Mouse (Mus musculus): ENCODE measurements around the gene Hexim1. TPM values are rescaled to one million over a fixed set of nuclear protein-coding genes. Genes with fewer than 3 reads are reported as not detected.

The Hexim1 gene
- 1.7 and 2.3 TPM in 2 replicates for polyA plus RNA-seq (2016; fragmentation: Nextera tagmentation; extraction: Ambion mirVana)

GRCm38 (mm10) chr11:103116008-103116818, at the start of gene Hexim1:
TSS of gene Hexim1 (plus strand) at chr11:103116231.
- H3K4me3 ChIP-seq: peak within 1 kb of the TSS; percentile 61
- H3K9me3 ChIP-seq: no peaks in the 10 kb centered on the region
- under 1% methylated on average over 53 of the region's 53 CpGs for WGBS
- peaks cover 57% of the 10 kb centered on the region for H3K4me1 ChIP-seq (replicated peaks)
- H3K27me3 ChIP-seq (ENCODE audit: insufficient read depth, poor library complexity, severe bottlenecking): peaks cover 29% of the 10 kb centered on the region
- no peaks in the 10 kb centered on the region for H3K36me3 ChIP-seq
- peak within 1 kb of the TSS; percentile 95 for H3K27ac ChIP-seq
- DNase-seq (ENCODE audit: low spot score): peak; percentile 100

GRCm38 (mm10) chr11:103067051-103067361, 49.0 kb upstream of the Hexim1 start:
- DNase-seq (ENCODE audit: low spot score): no peak
- H3K9me3 ChIP-seq: no peaks in the 10 kb centered on the region
- H3K27ac ChIP-seq: no peak overlapping the region
- 93% methylated on average over 6 of the region's 6 CpGs for WGBS
- no peaks in the 10 kb centered on the region for H3K27me3 ChIP-seq (ENCODE audit: insufficient read depth, poor library complexity, severe bottlenecking)
- no peaks in the 10 kb centered on the region for H3K4me1 ChIP-seq (replicated peaks)
- H3K36me3 ChIP-seq: peaks cover 92% of the 10 kb centered on the region
- H3K4me3 ChIP-seq: no peak overlapping the region

- H3K4me3 ChIP-seq: no peak overlapping the region
- H3K27me3 ChIP-seq (ENCODE audit: insufficient read depth, poor library complexity, severe bottlenecking): no peaks in the 10 kb centered on the region
- no peak overlapping the region for H3K27ac ChIP-seq
- no peaks in the 10 kb centered on the region for H3K9me3 ChIP-seq
- WGBS: 78% methylated on average over 8 of the region's 8 CpGs
- no peak for DNase-seq (ENCODE audit: low spot score)
- no peaks in the 10 kb centered on the region for H3K4me1 ChIP-seq (replicated peaks)
- peaks cover 88% of the 10 kb centered on the region for H3K36me3 ChIP-seq
These were observed 48.5 kb upstream of the Hexim1 start for GRCm38 (mm10) chr11:103067457-103068001.

- Histone ChIP-seq H3K9me3 (no peaks in the 10 kb centered on the region), H3K36me3 (peaks cover 82% of the 10 kb centered on the region), H3K4me1 (replicated peaks) (no peaks in the 10 kb centered on the region), H3K4me3 (no peak overlapping the region), H3K27ac (no peak overlapping the region), H3K27me3 (ENCODE audit: insufficient read depth, poor library complexity, severe bottlenecking) (no peaks in the 10 kb centered on the region)
- 95% methylated on average over 4 of the region's 4 CpGs for WGBS
- no peak for DNase-seq (ENCODE audit: low spot score)
These were observed 47.8 kb upstream of the Hexim1 start for GRCm38 (mm10) chr11:103068272-103068671.

GRCm38 (mm10) chr11:103068884-103069283, 47.1 kb upstream of the Hexim1 start:
- H3K27me3 ChIP-seq (ENCODE audit: insufficient read depth, poor library complexity, severe bottlenecking): no peaks in the 10 kb centered on the region
- H3K9me3 ChIP-seq: no peaks in the 10 kb centered on the region
- WGBS: 97% methylated on average over 11 of the region's 11 CpGs
- no peak overlapping the region for H3K4me3 ChIP-seq
- H3K36me3 ChIP-seq: peaks cover 76% of the 10 kb centered on the region
- no peak overlapping the region for H3K27ac ChIP-seq
- no peak for DNase-seq (ENCODE audit: low spot score)
- H3K4me1 ChIP-seq (replicated peaks): peaks cover 2% of the 10 kb centered on the region

GRCm38 (mm10) chr11:103069731-103070130, 46.3 kb upstream of the Hexim1 start:
- DNase-seq (ENCODE audit: low spot score): no peak
- Histone ChIP-seq H3K27me3 (ENCODE audit: insufficient read depth, poor library complexity, severe bottlenecking) (no peaks in the 10 kb centered on the region), H3K4me3 (no peak overlapping the region), H3K36me3 (peaks cover 67% of the 10 kb centered on the region), H3K4me1 (replicated peaks) (peaks cover 10% of the 10 kb centered on the region), H3K9me3 (no peaks in the 10 kb centered on the region), H3K27ac (no peak overlapping the region)
- 89% methylated on average over 2 of the region's 2 CpGs for WGBS

GRCm38 (mm10) chr11:103070322-103070880, 45.6 kb upstream of the Hexim1 start:
- no peak overlapping the region for H3K27ac ChIP-seq
- no peak for DNase-seq (ENCODE audit: low spot score)
- peaks cover 61% of the 10 kb centered on the region for H3K36me3 ChIP-seq
- peaks cover 13% of the 10 kb centered on the region for H3K4me1 ChIP-seq (replicated peaks)
- H3K9me3 ChIP-seq: no peaks in the 10 kb centered on the region
- no peak overlapping the region for H3K4me3 ChIP-seq
- no peaks in the 10 kb centered on the region for H3K27me3 ChIP-seq (ENCODE audit: insufficient read depth, poor library complexity, severe bottlenecking)
- 91% methylated on average over 10 of the region's 10 CpGs for WGBS

- Histone ChIP-seq H3K36me3 (peaks cover 29% of the 10 kb centered on the region), H3K27me3 (ENCODE audit: insufficient read depth, poor library complexity, severe bottlenecking) (peaks cover 8% of the 10 kb centered on the region), H3K9me3 (no peaks in the 10 kb centered on the region), H3K4me1 (replicated peaks) (peaks cover 13% of the 10 kb centered on the region), H3K27ac (no peak overlapping the region), H3K4me3 (no peak overlapping the region)
- no peak for DNase-seq (ENCODE audit: low spot score)
- WGBS: 90% methylated on average over 7 of the region's 7 CpGs
These were observed 42.4 kb upstream of the Hexim1 start for GRCm38 (mm10) chr11:103073671-103074070.

- Histone ChIP-seq H3K9me3 (no peaks in the 10 kb centered on the region), H3K27ac (no peak overlapping the region), H3K4me3 (no peak overlapping the region), H3K36me3 (peaks cover 24% of the 10 kb centered on the region), H3K4me1 (replicated peaks) (peaks cover 13% of the 10 kb centered on the region), H3K27me3 (ENCODE audit: insufficient read depth, poor library complexity, severe bottlenecking) (peaks cover 13% of the 10 kb centered on the region)
- DNase-seq (ENCODE audit: low spot score): no peak
- WGBS: 55% methylated on average over 10 of the region's 10 CpGs
These were observed 41.8 kb upstream of the Hexim1 start for GRCm38 (mm10) chr11:103074121-103074650.

- Histone ChIP-seq H3K36me3 (peaks cover 18% of the 10 kb centered on the region), H3K27ac (peak overlapping the region; percentile 69; the same call in 1 of the 2 replicates), H3K4me3 (no peak overlapping the region), H3K9me3 (no peaks in the 10 kb centered on the region), H3K4me1 (replicated peaks) (peaks cover 13% of the 10 kb centered on the region), H3K27me3 (ENCODE audit: insufficient read depth, poor library complexity, severe bottlenecking) (peaks cover 20% of the 10 kb centered on the region)
- no peak for DNase-seq (ENCODE audit: low spot score)
- 22% methylated on average over 10 of the region's 10 CpGs for WGBS
These were observed 41.2 kb upstream of the Hexim1 start for GRCm38 (mm10) chr11:103074796-103075323.

- no peak overlapping the region for H3K4me3 ChIP-seq
- H3K36me3 ChIP-seq: peaks cover 7% of the 10 kb centered on the region
- H3K9me3 ChIP-seq: no peaks in the 10 kb centered on the region
- WGBS: 90% methylated on average over 7 of the region's 7 CpGs
- peaks cover 32% of the 10 kb centered on the region for H3K27me3 ChIP-seq (ENCODE audit: insufficient read depth, poor library complexity, severe bottlenecking)
- no peak for DNase-seq (ENCODE audit: low spot score)
- H3K4me1 ChIP-seq (replicated peaks): peaks cover 24% of the 10 kb centered on the region
- H3K27ac ChIP-seq: no peak overlapping the region
These were observed 40.0 kb upstream of the Hexim1 start for GRCm38 (mm10) chr11:103076010-103076409.

GRCm38 (mm10) chr11:103076581-103076980, 39.5 kb upstream of the Hexim1 start:
- WGBS: 82% methylated on average over 8 of the region's 8 CpGs
- H3K9me3 ChIP-seq: no peaks in the 10 kb centered on the region
- no peak overlapping the region for H3K4me3 ChIP-seq
- H3K27ac ChIP-seq: no peak overlapping the region
- H3K4me1 ChIP-seq (replicated peaks): peaks cover 24% of the 10 kb centered on the region
- no peak for DNase-seq (ENCODE audit: low spot score)
- H3K36me3 ChIP-seq: 0 out of 2 replicates have a peak, but pooled peaks cover 1% of the 10 kb centered on the region
- peaks cover 37% of the 10 kb centered on the region for H3K27me3 ChIP-seq (ENCODE audit: insufficient read depth, poor library complexity, severe bottlenecking)

- Histone ChIP-seq H3K4me1 (replicated peaks) (peaks cover 24% of the 10 kb centered on the region), H3K27me3 (ENCODE audit: insufficient read depth, poor library complexity, severe bottlenecking) (peaks cover 53% of the 10 kb centered on the region), H3K36me3 (no peaks in the 10 kb centered on the region), H3K27ac (no peak overlapping the region), H3K9me3 (no peaks in the 10 kb centered on the region), H3K4me3 (no peak overlapping the region)
- WGBS: 81% methylated on average over 11 of the region's 11 CpGs
- no peak for DNase-seq (ENCODE audit: low spot score)
These were observed 37.9 kb upstream of the Hexim1 start for GRCm38 (mm10) chr11:103078131-103078530.
